ENCODE assay signal across 18 mouse cellular contexts in genomic region chr19:28806276-28806675, GRCm38 (mm10). TPM values are rescaled to one million over a fixed set of nuclear protein-coding genes. Genes with fewer than 3 reads are reported as not detected.
"Had no signal": no experiment of that assay in that cellular context is flagged by ENCODE, and none has a peak within 500 bp of the region (broad histone marks: within the 10 kb centered on the region; RNA-seq: fewer than 3 reads in every experiment).

No protein-coding gene starts in this region.

- H3K9ac ChIP-seq: lung, embryonic 15.5 days; midbrain, embryonic 13.5 days; midbrain, embryonic 15.5 days; neural tube, embryonic 12.5 days; stomach, embryonic 15.5 days had no signal

- DNase-seq: lung, adult 2 months; lung, postnatal 14 days; lung, postnatal 36 days; right cerebral cortex, postnatal 14 days; thymus, adult 18-20 months; thymus, postnatal 14 days; thymus, postnatal 36 days had no signal

- H3K27ac ChIP-seq: lung, embryonic 15.5 days; macrophage; midbrain, embryonic 13.5 days; midbrain, embryonic 15.5 days; neural tube, embryonic 12.5 days; stomach, embryonic 15.5 days; stomach, postnatal 0 days had no signal

- H3K27me3 ChIP-seq: lung, embryonic 15.5 days; midbrain, embryonic 13.5 days; midbrain, embryonic 15.5 days; neural tube, embryonic 12.5 days; stomach, embryonic 15.5 days had no signal

- H3K36me3 ChIP-seq: lung, embryonic 15.5 days; midbrain, embryonic 13.5 days; midbrain, embryonic 15.5 days; neural tube, embryonic 12.5 days; stomach, embryonic 15.5 days had no signal

- H3K4me2 ChIP-seq: lung, embryonic 15.5 days; midbrain, embryonic 11.5 days; midbrain, embryonic 13.5 days; midbrain, embryonic 15.5 days; neural tube, embryonic 12.5 days; stomach, embryonic 15.5 days had no signal

- H3K9me3 ChIP-seq: lung, embryonic 15.5 days; megakaryocyte, embryonic 14.5 days; midbrain, embryonic 13.5 days; midbrain, embryonic 15.5 days; neural tube, embryonic 12.5 days; stomach, embryonic 15.5 days had no signal

- H3K4me3 ChIP-seq: lung, embryonic 15.5 days; megakaryocyte, embryonic 14.5 days; midbrain, embryonic 13.5 days; midbrain, embryonic 15.5 days; neural tube, embryonic 12.5 days; stomach, embryonic 15.5 days had no signal

- ATAC-seq: lung, postnatal 0 days; midbrain, embryonic 13.5 days; midbrain, embryonic 15.5 days had no signal

- H3K4me1 ChIP-seq: lung, embryonic 15.5 days; megakaryocyte, embryonic 14.5 days; midbrain, embryonic 13.5 days; midbrain, embryonic 15.5 days; neural tube, embryonic 12.5 days; stomach, embryonic 15.5 days had no signal

RNA-seq across cellular contexts. Expression of gene Slc1a1, which starts 28.6 kb away (rescaled TPM):
- total RNA-seq: monocyte, adult 5-6 weeks had no signal
- polyA plus RNA-seq: macrophage had no signal
